Mouse (Mus musculus) heart, embryonic 13.5 days (tissue): ENCODE data around the gene Olfr459. TPM values are rescaled to one million over a fixed set of nuclear protein-coding genes. Genes with fewer than 3 reads are reported as not detected.

ENCODE experiments used
- ATAC-seq: fragments of 200-750 bp; cut with Nextera tagmentation; 2 replicates; pipeline ENCODE4 v1.8.0; 2017; ENCODE audit warnings: moderate TSS enrichment; ENCODE audit not compliant: insufficient number of reproducible peaks, low FRiP score, low TSS enrichment; ENCODE audit errors: extremely low read depth
- H3K27ac ChIP-seq: fragments of 300-500 bp; sonication (generic); replicated peaks from 2 replicates; pipeline ENCODE4 v1.5.1; 2015; ENCODE audit warnings: moderate library complexity, mild to moderate bottlenecking, inconsistent platforms
- H3K27me3 ChIP-seq: fragments of 300-500 bp; sonication (generic); replicated peaks from 2 replicates; pipeline ENCODE4 v1.6.1; 2015; ENCODE audit warnings: mild to moderate bottlenecking, inconsistent platforms
- H3K36me3 ChIP-seq: fragments of 300-500 bp; sonication (generic); 2 replicates; pipeline ENCODE4 v1.6.1; 2015; ENCODE audit warnings: mild to moderate bottlenecking, inconsistent platforms
- H3K4me1 ChIP-seq: fragments of 300-500 bp; sonication (generic); 2 replicates; pipeline ENCODE4 v1.6.1; 2015; ENCODE audit warnings: inconsistent platforms
- H3K4me2 ChIP-seq: fragments of 300-500 bp; sonication (generic); 2 replicates; pipeline ENCODE4 v1.6.1; 2015; ENCODE audit warnings: inconsistent platforms, mild to moderate bottlenecking, moderate library complexity
- H3K4me3 ChIP-seq: fragments of 300-500 bp; sonication (generic); 2 replicates; pipeline ENCODE4 v1.5.1; 2015; ENCODE audit warnings: moderate library complexity, mild to moderate bottlenecking, inconsistent platforms
- H3K9ac ChIP-seq: fragments of 300-500 bp; sonication (generic); 2 replicates; pipeline ENCODE4 v1.6.1; 2015; ENCODE audit warnings: inconsistent platforms, mild to moderate bottlenecking, moderate library complexity
- H3K9me3 ChIP-seq: fragments of 300-500 bp; sonication (generic); 2 replicates; pipeline ENCODE4 v1.6.1; 2016; ENCODE audit warnings: inconsistent platforms
- WGBS: fragments of 180-500 bp; shearing (Covaris S2); methylation state at CpG from one replicate; pipeline ENCODE4 v1.1.7; 2015; ENCODE audit warnings: mixed read lengths; 5-methylcytosine and 5-hydroxymethylcytosine counted together
- polyA plus RNA-seq: library from polyadenylated mRNA; unstranded; fragments of >200 nt; fragmentation: Nextera tagmentation; extraction: Ambion mirVana; gene quantifications from 2 replicates; pipeline ENCODE4 v1.2.1, GENCODE M21; 2015

The Olfr459 gene
- not detected in 2 replicates for polyA plus RNA-seq

DNA sequence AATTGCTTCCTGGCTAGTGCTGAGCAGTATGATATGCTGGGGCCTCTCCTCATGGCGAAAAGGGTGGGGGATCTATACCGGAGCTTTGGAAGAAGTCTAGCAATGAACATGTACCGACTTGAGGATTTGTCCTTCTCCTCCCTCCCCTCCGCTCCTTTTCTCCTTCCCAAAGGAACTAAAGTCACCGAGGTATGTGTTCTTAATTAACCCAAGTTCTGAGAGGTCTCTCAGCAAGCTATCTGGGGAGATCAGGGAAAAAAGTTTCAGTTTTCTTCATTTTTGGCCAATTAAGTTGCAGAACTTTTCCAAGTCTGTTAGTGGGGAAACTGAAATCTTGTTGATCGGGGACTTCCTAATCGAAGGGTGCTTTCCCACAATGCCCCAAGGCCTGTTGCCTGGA, at the start of gene Olfr459:
TSS of gene Olfr459 (minus strand) at position 101 of the 400 bp plus-strand sequence.
- no peak within 1 kb of the TSS for H3K9ac ChIP-seq

DNA sequence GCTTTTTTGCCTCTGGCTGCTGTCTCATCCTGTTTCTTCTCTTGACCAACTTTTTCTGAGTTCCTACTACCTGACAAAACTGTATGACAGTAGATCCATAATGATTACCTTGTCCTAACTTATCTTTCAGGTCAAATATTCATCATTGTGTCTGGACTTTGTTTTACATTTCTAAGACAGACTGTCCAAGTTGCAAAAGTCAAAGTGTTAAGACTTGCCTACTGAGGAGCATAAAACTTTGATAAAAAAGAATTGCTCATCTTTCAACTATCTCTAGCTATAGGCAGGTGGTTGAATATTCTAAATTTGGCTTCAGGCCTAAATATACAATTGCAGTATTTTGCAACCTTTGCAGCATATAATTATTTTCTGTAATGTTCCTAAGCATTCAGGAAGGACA, 49.1 kb upstream of the Olfr459 start:
- no peak for ATAC-seq
- Histone ChIP-seq H3K36me3 (no peaks in the 10 kb centered on the region), H3K9ac (no peak overlapping the region), H3K4me1 (no peaks in the 10 kb centered on the region), H3K27me3 (no peaks in the 10 kb centered on the region), H3K4me3 (no peak overlapping the region), H3K27ac (no peak overlapping the region), H3K4me2 (no peak overlapping the region), H3K9me3 (no peaks in the 10 kb centered on the region; the same call in 1 of the 2 replicates)

More for the DNA sequence above, at the start of gene Olfr459:
- ATAC-seq, result no peak
- no peaks in the 10 kb centered on the region for H3K9me3 ChIP-seq
- H3K4me1 ChIP-seq, result no peaks in the 10 kb centered on the region
- H3K27ac ChIP-seq, result no peak within 1 kb of the TSS
- 65% methylated on average over 7 of the region's 7 CpGs for WGBS
- H3K27me3 ChIP-seq, result no peaks in the 10 kb centered on the region
- H3K36me3 ChIP-seq, result no peaks in the 10 kb centered on the region
- no peak within 1 kb of the TSS for H3K4me3 ChIP-seq
- H3K4me2 ChIP-seq, result no peak within 1 kb of the TSS

DNA sequence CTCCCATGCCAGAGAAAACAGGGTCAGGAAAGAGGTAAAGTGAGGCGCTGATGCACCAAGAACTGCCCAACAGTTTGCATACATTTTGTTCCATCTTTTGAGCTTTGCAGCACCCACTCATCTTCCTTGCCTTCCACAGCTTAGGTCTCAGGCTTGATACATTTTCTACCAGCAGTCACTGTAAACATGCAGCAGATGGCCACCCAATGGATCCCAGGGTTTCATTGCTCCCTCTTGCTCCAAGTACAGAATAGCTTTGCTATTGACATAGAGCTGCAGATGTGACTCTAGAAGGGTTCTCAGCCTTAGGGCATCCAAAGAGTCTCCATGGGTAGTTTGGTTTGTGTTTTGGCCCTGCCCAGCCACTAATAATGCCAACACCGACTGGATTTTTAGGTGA, 11.7 kb upstream of the Olfr459 start:
- no peak overlapping the region for H3K4me2 ChIP-seq
- 69% methylated on average over 2 of the region's 2 CpGs for whole genome bisulfite sequencing
- ATAC-seq, result no peak
- H3K27ac ChIP-seq, result no peak overlapping the region
- no peaks in the 10 kb centered on the region for H3K4me1 ChIP-seq
- no peaks in the 10 kb centered on the region for H3K36me3 ChIP-seq
- H3K27me3 ChIP-seq, result no peaks in the 10 kb centered on the region
- no peak overlapping the region for H3K4me3 ChIP-seq
- no peak overlapping the region for H3K9ac ChIP-seq
- no peaks in the 10 kb centered on the region for H3K9me3 ChIP-seq

DNA sequence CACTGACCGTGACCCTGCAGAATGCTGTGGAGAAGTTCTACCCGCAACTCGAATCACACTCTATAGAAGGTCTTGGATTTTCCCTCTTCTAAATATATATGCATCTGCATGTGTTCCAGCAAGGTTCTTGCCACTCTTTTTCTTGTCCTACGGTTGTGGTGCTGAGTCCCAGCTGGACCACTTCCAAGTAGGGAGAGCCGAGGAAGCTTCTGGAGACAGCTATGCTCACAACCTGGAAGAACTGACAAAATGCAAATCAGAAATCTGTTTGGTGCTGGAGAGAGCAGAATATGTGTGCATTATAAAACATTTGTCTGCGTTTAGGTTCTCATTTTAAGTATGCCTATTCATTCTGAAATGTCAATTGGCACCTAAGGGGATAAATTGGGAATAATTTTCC, 744 bp upstream of the Olfr459 start:
- Histone ChIP-seq H3K9ac (no peak overlapping the region), H3K9me3 (no peaks in the 10 kb centered on the region), H3K27ac (no peak overlapping the region), H3K4me2 (no peak overlapping the region), H3K27me3 (no peaks in the 10 kb centered on the region), H3K4me3 (no peak overlapping the region), H3K36me3 (no peaks in the 10 kb centered on the region), H3K4me1 (no peaks in the 10 kb centered on the region)
- no peak for ATAC-seq
- 66% methylated on average over 6 of the region's 6 CpGs for WGBS

DNA sequence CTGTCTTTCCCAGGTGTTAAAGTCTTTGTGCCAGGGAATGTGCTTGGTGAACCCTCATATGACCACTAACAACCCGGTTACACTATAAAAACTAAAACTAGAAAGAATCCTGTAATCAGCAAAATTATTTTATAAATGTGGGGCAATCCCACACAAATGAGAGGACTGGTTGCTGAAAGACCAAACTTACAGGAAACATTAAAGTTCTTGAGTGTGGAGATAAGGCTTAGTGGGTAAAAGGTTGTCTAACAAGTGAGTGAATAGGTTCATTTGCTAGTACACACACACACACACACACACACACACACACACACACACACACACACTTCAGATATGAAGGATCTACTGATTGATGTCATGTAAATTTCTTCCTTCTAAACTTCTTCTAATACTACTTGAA, 5.1 kb downstream of the Olfr459 start:
- WGBS, result 65% methylated on average over 1 of the region's 1 CpGs
- H3K4me3 ChIP-seq, result no peak overlapping the region
- H3K4me1 ChIP-seq, result no peaks in the 10 kb centered on the region
- H3K27me3 ChIP-seq, result no peaks in the 10 kb centered on the region
- H3K4me2 ChIP-seq, result no peak overlapping the region
- no peak overlapping the region for H3K9ac ChIP-seq
- H3K27ac ChIP-seq, result no peak overlapping the region
- no peaks in the 10 kb centered on the region for H3K36me3 ChIP-seq
- H3K9me3 ChIP-seq, result no peaks in the 10 kb centered on the region
- ATAC-seq, result no peak

DNA sequence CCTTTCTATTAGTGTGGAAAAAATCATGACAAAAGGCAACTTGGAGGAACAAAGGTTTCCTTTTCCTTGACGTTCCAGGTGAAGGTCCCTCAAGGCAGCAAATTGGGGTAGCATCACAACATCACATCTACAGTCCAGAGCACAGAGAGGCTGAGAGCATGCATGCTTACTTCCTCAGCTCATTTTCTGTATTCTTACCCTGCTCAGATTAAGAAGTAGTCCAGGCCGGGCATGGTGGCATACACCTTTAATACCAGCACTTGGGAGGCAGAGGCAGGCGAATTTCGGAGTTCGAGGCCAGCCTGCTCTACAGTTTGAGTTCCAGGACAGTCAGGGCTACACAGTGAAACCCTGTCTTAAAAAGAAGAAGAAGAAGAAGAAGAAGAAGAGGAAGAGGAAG, 10.7 kb downstream of the Olfr459 start:
- H3K9ac ChIP-seq, result no peak overlapping the region
- no peak overlapping the region for H3K27ac ChIP-seq
- no peak overlapping the region for H3K4me3 ChIP-seq
- whole genome bisulfite sequencing, result 75% methylated on average over 5 of the region's 5 CpGs
- no peak for ATAC-seq
- H3K27me3 ChIP-seq, result no peaks in the 10 kb centered on the region
- no peaks in the 10 kb centered on the region for H3K36me3 ChIP-seq
- H3K4me2 ChIP-seq, result no peak overlapping the region
- no peaks in the 10 kb centered on the region for H3K9me3 ChIP-seq
- H3K4me1 ChIP-seq, result no peaks in the 10 kb centered on the region

DNA sequence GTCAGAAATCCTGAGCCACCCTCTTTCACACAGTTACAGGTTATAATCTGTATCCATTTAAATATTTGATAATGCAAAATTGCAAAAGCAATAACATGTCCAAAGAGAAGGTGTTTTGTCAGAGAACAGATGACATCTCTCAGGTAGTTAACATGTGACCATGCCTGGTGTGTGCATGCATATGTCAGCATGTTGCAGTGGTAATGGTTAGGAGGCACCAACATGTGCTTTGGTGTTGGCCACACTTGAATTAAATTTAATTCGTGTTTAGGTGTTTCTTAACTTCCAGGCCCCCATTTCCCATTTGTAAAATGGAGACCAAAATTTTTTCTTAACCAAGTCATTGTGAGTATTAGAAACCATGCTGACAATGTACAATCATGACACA, 12.6 kb downstream of the Olfr459 start:
- Histone ChIP-seq H3K4me1 (no peaks in the 10 kb centered on the region), H3K9ac (no peak overlapping the region), H3K4me2 (no peak overlapping the region), H3K27ac (no peak overlapping the region), H3K27me3 (no peaks in the 10 kb centered on the region), H3K4me3 (no peak overlapping the region), H3K9me3 (no peaks in the 10 kb centered on the region), H3K36me3 (no peaks in the 10 kb centered on the region)
- 57% methylated on average over 1 of the region's 1 CpGs for WGBS
- ATAC-seq, result no peak

DNA sequence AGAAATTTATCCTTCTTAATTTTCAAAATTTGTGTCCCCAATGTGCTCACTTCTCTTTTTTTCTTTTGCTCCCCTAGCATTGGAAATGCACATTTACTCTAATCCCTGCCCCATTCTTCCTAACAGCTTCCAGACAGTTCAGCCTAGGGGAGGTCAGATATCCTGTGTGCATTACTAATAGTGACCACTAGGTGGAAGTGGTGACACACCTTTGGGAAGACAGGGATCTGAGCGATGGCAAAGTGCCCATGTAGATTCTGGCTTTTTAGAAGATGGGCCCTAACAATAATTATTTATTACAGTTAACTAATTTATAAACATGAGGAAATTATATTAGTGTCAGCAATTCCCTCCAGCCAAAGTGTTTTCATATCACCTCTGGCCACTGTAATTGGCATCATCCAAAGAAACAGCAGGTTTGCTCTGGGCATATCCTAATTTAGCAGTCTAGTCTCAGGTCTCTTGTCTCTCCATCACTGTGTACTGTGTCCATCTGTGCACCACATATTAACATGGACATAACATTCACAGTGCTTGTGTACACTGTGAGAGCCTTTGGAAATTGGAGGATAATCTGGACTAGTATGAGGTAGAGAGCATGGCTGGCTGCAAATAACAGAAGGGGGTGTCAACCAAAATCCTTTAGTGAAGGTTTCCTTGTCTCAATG, 13.1 kb downstream of the Olfr459 start:
- no peak for ATAC-seq
- Histone ChIP-seq H3K4me2 (no peak overlapping the region), H3K9ac (no peak overlapping the region), H3K27me3 (no peaks in the 10 kb centered on the region), H3K4me3 (no peak overlapping the region), H3K4me1 (no peaks in the 10 kb centered on the region), H3K36me3 (no peaks in the 10 kb centered on the region), H3K9me3 (no peaks in the 10 kb centered on the region), H3K27ac (no peak overlapping the region)
- 8% methylated on average over 1 of the region's 1 CpGs for WGBS

DNA sequence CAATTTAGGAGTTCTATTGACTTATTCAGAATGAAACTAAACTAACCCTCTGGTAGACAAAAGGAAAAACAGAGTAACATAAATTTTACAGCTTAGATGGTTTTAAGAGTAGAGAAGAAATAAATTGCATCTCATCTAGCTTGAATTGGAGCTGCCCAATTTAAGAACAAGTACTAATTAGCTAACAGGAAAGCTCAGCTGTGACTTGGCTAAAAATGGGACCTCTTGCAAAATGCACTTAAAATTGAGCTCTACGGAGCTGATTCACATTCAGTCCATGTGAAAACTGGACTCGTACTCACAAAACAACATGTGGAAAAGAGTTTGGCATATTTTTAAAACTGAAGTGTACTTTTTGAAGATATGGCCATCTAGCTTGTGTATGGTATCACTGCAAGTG, 15.4 kb downstream of the Olfr459 start:
- Histone ChIP-seq H3K4me1 (no peaks in the 10 kb centered on the region), H3K36me3 (no peaks in the 10 kb centered on the region), H3K4me2 (no peak overlapping the region), H3K9me3 (no peaks in the 10 kb centered on the region), H3K27ac (no peak overlapping the region), H3K27me3 (no peaks in the 10 kb centered on the region), H3K4me3 (no peak overlapping the region), H3K9ac (no peak overlapping the region)
- WGBS, result 83% methylated on average over 2 of the region's 2 CpGs
- no peak for ATAC-seq

DNA sequence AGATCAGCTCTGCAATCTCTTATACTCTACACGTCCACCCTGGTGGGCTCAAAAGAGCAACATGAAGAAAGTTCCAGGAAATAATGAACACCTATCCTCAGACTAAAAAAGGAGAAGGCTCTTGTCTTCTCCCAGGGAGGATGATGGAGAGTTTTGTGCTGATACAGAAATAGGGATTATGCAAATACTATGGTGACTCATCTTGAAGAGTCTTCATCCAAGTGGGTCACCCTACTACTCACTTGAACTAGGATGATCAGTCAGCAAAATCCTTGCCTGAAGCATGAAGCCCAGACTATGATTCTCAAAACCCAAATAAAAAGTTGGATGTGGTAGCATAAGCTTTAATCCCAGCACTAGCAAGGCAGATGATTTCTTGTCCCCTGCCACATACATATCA, 16.6 kb downstream of the Olfr459 start:
- Histone ChIP-seq H3K4me2 (no peak overlapping the region), H3K27ac (no peak overlapping the region), H3K9ac (no peak overlapping the region), H3K36me3 (no peaks in the 10 kb centered on the region), H3K4me3 (no peak overlapping the region), H3K27me3 (no peaks in the 10 kb centered on the region), H3K4me1 (no peaks in the 10 kb centered on the region), H3K9me3 (no peaks in the 10 kb centered on the region)
- 70% methylated on average over 1 of the region's 1 CpGs for WGBS
- no peak for ATAC-seq

DNA sequence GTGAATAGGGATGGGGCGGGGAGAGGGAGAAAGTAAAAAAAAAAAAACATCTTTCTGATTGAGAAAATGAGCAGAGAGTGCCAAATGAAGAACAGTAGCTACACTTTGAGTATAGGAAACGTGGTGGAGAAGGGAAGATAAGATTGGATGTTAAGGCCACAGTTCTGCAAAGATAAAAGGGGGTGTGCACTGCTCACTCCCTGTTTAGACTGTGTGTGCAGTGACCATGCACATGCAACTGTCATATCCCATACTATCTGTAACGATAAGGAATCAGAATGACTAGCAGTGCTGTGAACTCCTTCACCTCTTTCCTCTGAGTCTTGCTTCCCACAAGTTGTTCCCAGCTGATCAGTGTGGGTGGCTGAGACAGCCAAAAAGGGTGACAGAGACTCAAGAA, 17.8 kb downstream of the Olfr459 start:
- H3K9me3 ChIP-seq, result no peaks in the 10 kb centered on the region
- no peak overlapping the region for H3K4me3 ChIP-seq
- no peak overlapping the region for H3K4me2 ChIP-seq
- no peak for ATAC-seq
- no peaks in the 10 kb centered on the region for H3K4me1 ChIP-seq
- H3K36me3 ChIP-seq, result no peaks in the 10 kb centered on the region
- 46% methylated on average over 3 of the region's 3 CpGs for WGBS
- H3K9ac ChIP-seq, result no peak overlapping the region
- H3K27me3 ChIP-seq, result no peaks in the 10 kb centered on the region
- H3K27ac ChIP-seq, result no peak overlapping the region

DNA sequence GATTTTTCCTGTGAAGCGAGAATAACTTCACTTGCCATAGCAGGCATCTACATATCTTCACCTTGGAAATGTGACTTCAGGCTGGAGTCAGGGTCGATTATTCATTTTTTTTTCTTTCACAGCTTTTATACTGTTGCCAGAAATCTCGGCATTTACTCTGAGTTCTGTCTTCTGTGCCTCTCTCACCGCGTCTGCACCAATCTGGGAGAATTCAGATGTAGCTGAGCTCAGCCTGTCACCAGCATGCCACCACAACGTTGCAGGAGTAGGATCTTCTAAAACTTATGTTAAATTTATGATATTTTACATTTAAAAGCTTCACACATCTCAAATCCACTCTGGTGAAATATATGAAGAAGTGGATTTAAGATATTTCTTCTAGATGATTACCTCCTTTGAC, 20.4 kb downstream of the Olfr459 start:
- H3K27ac ChIP-seq, result no peak overlapping the region
- H3K9ac ChIP-seq, result no peak overlapping the region
- H3K4me2 ChIP-seq, result no peak overlapping the region
- no peak for ATAC-seq
- no peaks in the 10 kb centered on the region for H3K4me1 ChIP-seq
- H3K27me3 ChIP-seq, result no peaks in the 10 kb centered on the region
- H3K4me3 ChIP-seq, result no peak overlapping the region
- WGBS, result 66% methylated on average over 6 of the region's 6 CpGs
- H3K9me3 ChIP-seq, result no peaks in the 10 kb centered on the region
- H3K36me3 ChIP-seq, result no peaks in the 10 kb centered on the region
